Mouse (Mus musculus) heart, postnatal 0 days (tissue): ENCODE results near the gene Ano5.

Experiments
- CTCF ChIP-seq: IDR thresholded peaks from 2 replicates; pipeline ENCODE4 v1.5.1; 2016; ENCODE audit warnings: antibody characterized with exemption, control low read depth, low read depth
- EP300 ChIP-seq: IDR thresholded peaks from 2 replicates; pipeline ENCODE4 v1.6.1; 2016; ENCODE audit warnings: antibody characterized with exemption, low read depth

DNA sequence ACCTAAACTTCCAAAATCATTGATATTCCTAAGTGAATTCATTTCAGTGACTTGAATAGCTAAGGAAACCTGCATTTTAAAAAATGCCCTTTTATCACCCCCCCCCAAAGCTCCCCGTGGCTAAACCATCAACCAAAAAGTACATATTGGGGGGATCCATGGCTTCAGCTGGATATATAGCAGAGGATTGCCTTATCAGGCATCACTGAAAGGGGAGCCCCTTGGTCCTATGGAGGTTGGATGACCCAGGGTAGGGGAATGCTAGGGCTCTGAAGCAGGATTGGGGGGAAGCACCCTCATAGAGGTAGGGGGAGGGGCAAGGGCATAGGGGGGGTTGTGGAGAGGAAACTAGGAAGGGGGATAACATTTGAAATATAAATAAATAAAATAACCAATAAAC lies 109.1 kb downstream of the Ano5 start:
- TF ChIP-seq CTCF (no peak), EP300 (no peak)
